Mouse (Mus musculus) bone marrow, adult 2 months (tissue): ENCODE results near the gene Sla2. TPM values are rescaled to one million over a fixed set of nuclear protein-coding genes. Genes with fewer than 3 reads are reported as not detected.
"Not testable (repeated sequence)": the region's sequence is repeated elsewhere in the genome, so short reads cannot be mapped to it uniquely, and the experiment has no call there.

Experiments used
- H3K27ac ChIP-seq: fragments of 200-500 bp; 2 replicates; pipeline ENCODE4 v1.5.1; 2012; ENCODE audit warnings: low read depth, mild to moderate bottlenecking, control low read depth, inconsistent platforms, low read length; ENCODE audit not compliant: control insufficient read depth, poor library complexity, insufficient read depth
- H3K4me1 ChIP-seq: fragments of 200-500 bp; 2 replicates; pipeline ENCODE4 v1.6.1; 2011; ENCODE audit warnings: low read length; ENCODE audit not compliant: control insufficient read depth, insufficient read depth
- H3K4me3 ChIP-seq: fragments of 200-500 bp; replicated peaks from 2 replicates; pipeline ENCODE3; 2011; ENCODE audit warnings: mild to moderate bottlenecking, low read depth, low read length, control low read depth; ENCODE audit not compliant: control insufficient read depth
- CTCF ChIP-seq: fragments of 200-500 bp; IDR thresholded peaks from 2 replicates; pipeline ENCODE4 v1.5.1; 2011; ENCODE audit warnings: low read length, control low read depth; ENCODE audit not compliant: control insufficient read depth, insufficient read depth
- POLR2A ChIP-seq: fragments of 200-500 bp; IDR thresholded peaks from 2 replicates; pipeline ENCODE4 v1.6.1; 2011; ENCODE audit warnings: low read depth, mild to moderate bottlenecking, control low read depth, low read length, borderline replicate concordance; ENCODE audit not compliant: control insufficient read depth
- WGBS: fragments of 180-500 bp; shearing (Covaris S2); methylation state at CpG from one replicate; pipeline ENCODE4 v1.1.7; 2018; 5-methylcytosine and 5-hydroxymethylcytosine counted together
- polyA plus RNA-seq: library from polyadenylated mRNA; stranded (reverse); fragments of >200 nt; gene quantifications from 2 replicates; pipeline ENCODE4 v1.2.4, GENCODE M21; 2011; ENCODE audit warnings: low replicate concordance; ENCODE audit not compliant: missing spikeins, insufficient read depth, insufficient read length

Gene Sla2
- polyA plus RNA-seq, 1 experiment: 6.7 TPM

- H3K27ac ChIP-seq: no peak overlapping the region
- no peak overlapping the region for H3K4me3 ChIP-seq
- 70% methylated on average over 6 of the region's 6 CpGs for WGBS
- no peak for TF ChIP-seq POLR2A
- TF ChIP-seq CTCF: no peak
- no peaks in the 10 kb centered on the region for H3K4me1 ChIP-seq
These were observed 18.2 kb upstream of the Sla2 start for GRCm38 (mm10) chr2:156904976-156905717.

- WGBS: 57% methylated on average over 2 of the region's 2 CpGs
- Histone ChIP-seq H3K4me1 (no peaks in the 10 kb centered on the region; the same call in 1 of the 2 replicates), H3K4me3 (no peak overlapping the region), H3K27ac (no peak overlapping the region)
- TF ChIP-seq POLR2A: no peak
These were observed 16.4 kb upstream of the Sla2 start for GRCm38 (mm10) chr2:156903367-156903766.

- H3K27ac ChIP-seq, H3K4me3 ChIP-seq, H3K4me1 ChIP-seq: not testable (repeated sequence)
- 75% methylated on average over 4 of the region's 4 CpGs for WGBS
These were observed 15.4 kb upstream of the Sla2 start for GRCm38 (mm10) chr2:156902411-156902810.

GRCm38 (mm10) chr2:156901883-156902282, 14.9 kb upstream of the Sla2 start:
- 72% methylated on average over 6 of the region's 6 CpGs for WGBS
- H3K27ac ChIP-seq: no peak overlapping the region
- no peak overlapping the region for H3K4me3 ChIP-seq
- TF ChIP-seq POLR2A (no peak), CTCF (no peak)
- H3K4me1 ChIP-seq: no peaks in the 10 kb centered on the region; the same call in 1 of the 2 replicates

- TF ChIP-seq CTCF (no peak), POLR2A (no peak)
- Histone ChIP-seq H3K27ac (no peak overlapping the region), H3K4me3 (no peak overlapping the region), H3K4me1 (no peaks in the 10 kb centered on the region; the same call in 1 of the 2 replicates)
- 90% methylated on average over 2 of the region's 2 CpGs for WGBS
These were observed 14.4 kb upstream of the Sla2 start for GRCm38 (mm10) chr2:156901344-156901743.

- no peak overlapping the region for H3K27ac ChIP-seq
- no peak overlapping the region for H3K4me3 ChIP-seq
- TF ChIP-seq CTCF (no peak), POLR2A (no peak)
- 69% methylated on average over 4 of the region's 4 CpGs for WGBS
- no peaks in the 10 kb centered on the region; the same call in 1 of the 2 replicates for H3K4me1 ChIP-seq
These were observed 12.2 kb upstream of the Sla2 start for GRCm38 (mm10) chr2:156899184-156899583.

- H3K4me1 ChIP-seq: no peaks in the 10 kb centered on the region; the same call in 1 of the 2 replicates
- 46% methylated on average over 4 of the region's 4 CpGs for WGBS
- no peak overlapping the region for H3K4me3 ChIP-seq
- no peak overlapping the region for H3K27ac ChIP-seq
- TF ChIP-seq CTCF (no peak), POLR2A (no peak)
These were observed 11.4 kb upstream of the Sla2 start for GRCm38 (mm10) chr2:156898374-156898773.

GRCm38 (mm10) chr2:156897034-156897433, 10.0 kb upstream of the Sla2 start:
- Histone ChIP-seq H3K27ac (no peak overlapping the region), H3K4me1 (no peaks in the 10 kb centered on the region; the same call in 1 of the 2 replicates), H3K4me3 (no peak overlapping the region)
- 82% methylated on average over 9 of the region's 9 CpGs for WGBS
- TF ChIP-seq CTCF (no peak), POLR2A (no peak)

GRCm38 (mm10) chr2:156896384-156896914, 9.5 kb upstream of the Sla2 start:
- 40% methylated on average over 9 of the region's 9 CpGs for WGBS
- TF ChIP-seq POLR2A (no peak), CTCF (no peak)
- Histone ChIP-seq H3K4me1 (no peaks in the 10 kb centered on the region; the same call in 1 of the 2 replicates), H3K4me3 (no peak overlapping the region), H3K27ac (no peak overlapping the region)
